Mouse (Mus musculus): ENCODE data around the gene Ube2t. TPM values are rescaled to one million over a fixed set of nuclear protein-coding genes. Genes with fewer than 3 reads are reported as not detected.

The Ube2t gene
- total RNA-seq (2021): 10 to 100 TPM in 1 of 2 experiments, 1 to 10 TPM in 1; 4.3 to 11.4 TPM
- long read RNA-seq, experiment 1, transcript Ube2t-201 (7 exons, 1,116 nt): major isoform, 6 of 7 reads
- long read RNA-seq, experiment 1, partial matches to known transcripts: 0 of 7 reads
- long read RNA-seq, experiment 1, other reads (novel, unspliced or antisense): 1 of 7 reads
- long read RNA-seq, experiment 2, transcript Ube2t-201 (7 exons, 1,116 nt): major isoform, 12 of 13 reads
- long read RNA-seq, experiment 2, partial matches to known transcripts: 0 of 13 reads
- long read RNA-seq, experiment 2, other reads (novel, unspliced or antisense): 1 of 13 reads

DNA sequence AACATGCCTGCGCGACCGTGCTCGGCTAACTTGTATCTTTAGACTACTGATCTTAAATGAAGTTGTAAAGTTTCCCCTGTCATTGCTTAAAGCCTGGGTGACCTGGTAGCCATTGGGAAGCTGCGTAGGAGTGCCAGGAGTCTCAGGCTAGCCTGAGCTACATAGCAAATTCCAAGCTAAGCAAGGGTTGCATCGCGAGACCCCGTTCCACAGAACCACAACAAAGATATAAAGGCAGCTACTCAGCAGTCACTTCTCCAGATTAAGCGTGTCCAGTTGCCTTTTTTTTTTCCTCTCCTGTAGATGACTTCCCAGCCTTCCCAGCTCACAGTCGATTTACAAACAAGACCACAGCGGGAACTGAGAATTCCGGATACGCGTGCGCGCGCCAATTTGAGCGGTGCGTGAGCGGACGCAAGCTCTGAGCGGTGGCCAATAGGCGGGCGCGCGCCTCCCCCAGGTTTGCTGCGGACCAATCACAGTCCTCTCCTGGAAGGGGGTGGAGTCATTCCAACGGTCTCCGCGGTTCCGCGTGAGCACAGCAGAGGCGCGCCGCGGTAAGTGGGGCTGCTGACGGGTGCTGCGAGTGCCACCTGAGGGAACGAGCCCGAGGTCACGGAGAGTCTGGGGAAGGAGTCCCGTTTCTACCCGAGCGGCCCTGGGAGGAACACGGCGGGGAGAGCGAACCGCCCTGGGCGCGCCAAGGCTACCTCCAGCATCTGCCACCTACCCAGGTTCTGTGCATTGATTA, at the start of gene Ube2t:
Gene Ube2t (plus strand): TSS at position 513 of the 751 bp plus-strand sequence.
- TF ChIP-seq CTCF (IDR thresholded peaks at IDR 0.05): no peak
- Histone ChIP-seq H3K27ac (peak within 1 kb of the TSS; percentile 87), H3K4me3 (peak within 1 kb of the TSS; percentile 82)
- DNase-seq: peak; percentile 97
- intact Hi-C loops (cut with DNase I): loop anchor here (10.0 kb wide), 1 partner anchor 207 kb away; no protein-coding TSS in a partner anchor

DNA sequence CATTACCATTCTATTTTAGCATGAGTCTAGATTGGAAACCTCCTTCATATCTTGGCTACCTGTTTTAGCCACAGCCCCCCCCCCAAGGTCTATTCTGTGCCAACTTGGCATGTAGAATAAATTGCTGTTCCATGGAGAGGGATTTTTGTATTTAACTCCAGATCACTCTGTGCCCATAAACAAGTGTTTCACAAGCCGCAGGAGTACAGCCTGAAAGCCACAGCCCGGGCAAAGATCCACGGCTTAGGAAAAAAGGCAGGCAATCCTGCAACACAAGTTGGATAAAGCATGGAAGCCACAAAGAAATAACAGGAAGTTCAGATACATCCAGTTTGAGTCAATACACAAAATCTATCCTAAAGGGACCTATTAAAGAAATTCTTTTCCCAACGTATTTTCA, 48.8 kb upstream of the Ube2t start:
- Histone ChIP-seq H3K4me3 (peak overlapping the region; percentile 7; the same call in 1 of the 2 replicates), H3K27ac (peak overlapping the region; percentile 91)
- DNase-seq: peak; percentile 90
- intact Hi-C loops (cut with DNase I): loop anchor here (1.0 kb wide), 1 partner anchor 42 kb away; the partner anchor contains the start of gene Ppp1r12b
- TF ChIP-seq CTCF (IDR thresholded peaks at IDR 0.05): no peak

DNA sequence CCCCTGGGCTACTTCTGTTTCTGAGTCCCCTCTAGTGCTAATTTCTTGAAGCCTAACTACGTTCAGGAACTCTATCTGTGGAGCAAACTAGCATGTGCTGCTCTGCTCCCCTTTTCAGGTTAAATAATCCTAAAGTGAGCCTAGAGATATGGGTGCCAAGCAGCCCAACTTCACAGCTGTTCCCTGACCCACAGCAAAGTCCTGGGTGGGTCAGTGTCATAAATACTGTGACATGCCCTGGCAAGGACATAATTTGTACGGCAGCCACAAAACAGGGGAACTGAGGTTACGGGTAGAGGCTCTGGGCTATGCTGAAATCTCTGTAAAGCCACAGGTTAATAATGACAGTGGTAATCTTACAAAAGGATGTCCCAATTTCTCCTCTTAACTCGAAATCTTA, 46.9 kb upstream of the Ube2t start:
- peak; percentile 65 for DNase-seq
- peak overlapping the region; percentile 91 for H3K27ac ChIP-seq
- H3K4me3 ChIP-seq: no peak overlapping the region
- no peak for TF ChIP-seq CTCF (IDR thresholded peaks at IDR 0.05)
- intact Hi-C loops (cut with DNase I): no loop called here

GRCm38 (mm10) chr1:134919010-134919409, 43.4 kb upstream of the Ube2t start:
- Histone ChIP-seq H3K4me3 (peak overlapping the region; percentile 21), H3K27ac (peak overlapping the region; percentile 91)
- intact Hi-C loops (cut with DNase I): loop anchor here (1.0 kb wide), 1 partner anchor 13 kb away; no protein-coding TSS in a partner anchor
- peak; percentile 70 for DNase-seq
- no peak for TF ChIP-seq CTCF (IDR thresholded peaks at IDR 0.05)

DNA sequence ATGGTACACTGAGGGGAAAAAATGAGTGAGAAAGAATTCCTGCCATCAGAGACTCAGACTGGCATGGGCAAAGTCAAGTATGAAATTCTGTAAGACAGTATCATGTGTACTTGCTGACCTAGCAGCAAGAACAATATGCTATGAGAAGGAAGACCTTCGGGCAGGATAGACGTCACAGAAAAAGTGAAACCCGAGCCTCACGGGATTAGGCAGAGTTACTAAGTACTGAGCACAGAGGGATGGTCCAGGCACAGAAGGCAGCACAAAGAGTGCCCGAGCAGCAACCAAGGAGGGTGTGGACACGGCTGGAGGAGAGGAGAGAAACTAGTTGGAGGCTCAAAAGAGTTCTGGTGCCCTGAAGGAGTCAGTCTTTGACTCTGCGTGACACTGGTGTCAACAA, 29.9 kb upstream of the Ube2t start:
- TF ChIP-seq CTCF (IDR thresholded peaks at IDR 0.05): no peak
- peak overlapping the region; percentile 17 for H3K4me3 ChIP-seq
- peak; percentile 77 for DNase-seq
- intact Hi-C loops (cut with DNase I): loop anchor here (1.0 to 2.0 kb wide), 2 partner anchors 13 to 22 kb away; partner anchors contain the start of gene Ppp1r12b
- H3K27ac ChIP-seq: peak overlapping the region; percentile 88

GRCm38 (mm10) chr1:134936335-134936734, 26.0 kb upstream of the Ube2t start:
- Histone ChIP-seq H3K27ac (peak overlapping the region; percentile 88), H3K4me3 (no peak overlapping the region)
- no peak for TF ChIP-seq CTCF (IDR thresholded peaks at IDR 0.05)
- DNase-seq: peak; percentile 49
- intact Hi-C loops (cut with DNase I): no loop called here

DNA sequence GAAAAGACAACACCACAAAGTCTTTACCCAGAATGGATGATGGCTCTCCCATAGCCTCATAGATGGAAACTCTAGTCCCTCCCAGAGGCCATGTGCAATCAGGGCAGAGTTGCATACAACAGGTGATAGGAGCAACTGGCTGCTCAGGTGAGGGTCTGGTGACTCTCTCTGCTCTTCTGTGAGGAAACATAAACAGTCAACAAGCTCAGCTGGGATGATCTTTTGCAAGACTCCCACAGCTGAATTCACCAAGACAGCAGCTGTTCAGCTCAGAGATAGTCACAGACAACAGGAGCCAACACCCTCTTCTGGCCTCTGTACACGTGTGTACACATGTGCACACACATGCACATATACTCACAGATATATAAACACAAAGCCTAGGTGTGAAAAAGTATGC, 24.1 kb upstream of the Ube2t start:
- intact Hi-C loops (cut with DNase I): no loop called here
- H3K4me3 ChIP-seq: no peak overlapping the region
- H3K27ac ChIP-seq: peak overlapping the region; percentile 67
- no peak for TF ChIP-seq CTCF (IDR thresholded peaks at IDR 0.05)
- no peak for DNase-seq

- DNase-seq: no peak
- Histone ChIP-seq H3K27ac (peak overlapping the region; percentile 29; the same call in 1 of the 2 replicates), H3K4me3 (no peak overlapping the region)
- no peak for TF ChIP-seq CTCF (IDR thresholded peaks at IDR 0.05)
- intact Hi-C loops (cut with DNase I): no loop called here
Observed at GRCm38 (mm10) chr1:134940863-134941262, 21.5 kb upstream of the Ube2t start.

DNA sequence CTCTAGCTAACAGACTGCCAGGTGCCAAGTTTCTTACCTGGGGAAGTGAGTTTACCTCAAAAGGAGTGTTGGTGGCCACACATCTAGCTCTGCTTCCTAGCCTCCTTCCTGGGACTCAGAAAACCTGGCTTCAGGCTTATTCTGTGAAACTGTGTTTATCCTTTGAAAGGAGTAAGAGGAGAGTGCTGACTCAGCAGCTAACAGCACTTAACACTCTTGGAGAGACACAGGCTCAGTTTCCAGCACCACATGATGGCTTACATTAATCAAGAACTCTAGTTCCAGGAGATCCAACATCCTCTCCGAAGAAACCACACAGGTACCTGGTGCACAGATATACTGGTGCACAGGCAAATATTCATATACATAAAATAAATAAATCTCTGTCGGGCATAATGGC, 19.5 kb upstream of the Ube2t start:
- intact Hi-C loops (cut with DNase I): no loop called here
- no peak for TF ChIP-seq CTCF (IDR thresholded peaks at IDR 0.05)
- no peak overlapping the region for H3K27ac ChIP-seq
- no peak for DNase-seq
- no peak overlapping the region for H3K4me3 ChIP-seq

GRCm38 (mm10) chr1:134947590-134947989, 14.8 kb upstream of the Ube2t start:
- intact Hi-C loops (cut with DNase I): no loop called here
- no peak for TF ChIP-seq CTCF (IDR thresholded peaks at IDR 0.05)
- Histone ChIP-seq H3K27ac (peak overlapping the region; percentile 43; the same call in 1 of the 2 replicates), H3K4me3 (no peak overlapping the region)
- DNase-seq: no peak

GRCm38 (mm10) chr1:134949946-134950345, 12.4 kb upstream of the Ube2t start:
- no peak for TF ChIP-seq CTCF (IDR thresholded peaks at IDR 0.05)
- peak overlapping the region; percentile 81 for H3K27ac ChIP-seq
- intact Hi-C loops (cut with DNase I): no loop called here
- peak; percentile 76 for DNase-seq
- H3K4me3 ChIP-seq: peak overlapping the region; percentile 27; the same call in 1 of the 2 replicates

DNA sequence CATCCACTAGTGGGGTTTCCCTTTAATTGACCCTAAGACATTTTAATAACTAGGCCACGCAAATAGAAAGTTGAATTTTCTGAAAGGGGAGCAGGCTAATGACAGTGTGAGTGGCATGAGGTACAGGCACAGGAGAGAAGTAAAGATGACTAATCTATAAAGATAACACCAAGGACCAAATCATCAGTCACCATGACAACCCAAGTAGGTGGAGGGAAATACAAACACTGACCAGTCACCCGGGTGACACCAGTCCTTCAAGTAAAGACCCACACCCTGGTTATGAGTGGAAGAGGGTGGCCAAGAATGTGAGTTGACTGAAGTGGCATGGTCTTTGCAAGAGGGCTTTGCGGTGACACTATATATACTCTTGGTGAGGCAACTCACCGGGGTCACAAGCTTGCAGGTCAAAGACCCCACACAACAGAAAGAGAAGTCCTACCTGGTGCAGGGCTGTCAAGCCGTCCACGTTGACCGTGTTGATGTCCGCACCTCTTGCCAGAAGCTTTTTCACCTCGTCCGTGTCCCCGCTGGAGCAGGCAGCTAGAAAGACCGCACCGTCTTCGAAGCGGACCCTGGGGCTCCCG, 7.2 kb upstream of the Ube2t start:
- peak overlapping the region; percentile 92 for H3K4me3 ChIP-seq
- intact Hi-C loops (cut with DNase I): loop anchor here (1.0 to 5.0 kb wide), 4 partner anchors 22 to 98 kb away; no protein-coding TSS in a partner anchor
- no peak for DNase-seq
- H3K27ac ChIP-seq: peak overlapping the region; percentile 99
- TF ChIP-seq CTCF (IDR thresholded peaks at IDR 0.05): no peak
